Mouse (Mus musculus): ENCODE measurements around the gene Wdr70.

Wdr70 gene

DNA sequence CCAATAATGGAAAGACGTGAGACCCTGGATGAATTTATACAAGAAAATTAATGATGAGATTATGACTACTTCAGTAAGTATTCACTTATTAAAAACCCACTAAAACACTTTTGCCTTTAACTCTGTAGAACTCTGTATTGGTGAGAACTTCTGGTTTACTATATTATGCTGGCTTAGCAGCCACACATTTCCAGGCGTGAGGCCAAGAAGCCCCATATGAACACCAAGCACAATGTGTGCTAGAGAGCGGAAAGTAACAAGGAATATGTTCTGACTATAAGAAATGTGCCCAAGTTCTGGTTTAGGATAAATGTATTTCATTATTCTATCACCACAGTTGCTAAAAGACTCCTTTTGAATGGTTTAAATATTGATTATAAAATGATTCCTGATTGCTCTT lies 68.4 kb downstream of the Wdr70 start:
- no peak for DNase-seq (ENCODE audit: low spot score)

DNA sequence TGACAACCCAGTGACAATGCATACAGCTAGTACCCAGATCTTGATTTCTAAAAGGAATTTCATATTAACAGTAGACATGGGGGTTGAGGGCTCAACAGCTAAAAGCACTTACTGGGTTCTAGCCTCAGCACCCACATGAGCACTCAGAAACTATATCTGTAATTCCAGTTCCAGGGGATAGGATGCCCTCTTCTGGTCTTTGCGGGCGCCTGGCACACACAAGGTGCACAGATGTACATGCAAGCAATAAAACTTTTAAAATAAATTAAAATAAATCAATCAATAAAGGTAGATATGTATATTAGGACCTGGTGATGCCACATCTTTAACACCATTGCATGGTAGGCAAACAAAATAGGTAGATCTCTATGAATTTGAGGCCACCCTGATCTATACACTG lies 71.5 kb downstream of the Wdr70 start:
- no peak for DNase-seq (ENCODE audit: low spot score)

DNA sequence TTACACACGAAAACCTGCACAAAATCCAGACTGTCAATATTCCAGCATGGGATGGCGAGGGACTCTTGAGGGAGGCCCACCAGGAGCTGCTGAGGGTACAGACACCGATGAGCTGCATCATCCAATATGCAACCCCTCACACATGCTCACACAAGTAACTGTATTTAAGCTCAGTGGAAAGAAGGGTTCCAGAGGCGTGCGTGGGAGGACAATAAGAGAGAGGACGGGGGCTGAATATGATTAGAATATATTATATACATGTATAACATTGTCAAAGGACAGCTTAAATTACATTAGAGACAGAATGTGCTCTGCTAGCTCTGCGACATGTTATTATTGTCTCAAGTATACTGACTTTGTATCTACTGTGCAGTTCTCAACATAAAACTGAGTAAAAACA lies 87.6 kb downstream of the Wdr70 start:
- no peak for DNase-seq (ENCODE audit: low spot score)

DNA sequence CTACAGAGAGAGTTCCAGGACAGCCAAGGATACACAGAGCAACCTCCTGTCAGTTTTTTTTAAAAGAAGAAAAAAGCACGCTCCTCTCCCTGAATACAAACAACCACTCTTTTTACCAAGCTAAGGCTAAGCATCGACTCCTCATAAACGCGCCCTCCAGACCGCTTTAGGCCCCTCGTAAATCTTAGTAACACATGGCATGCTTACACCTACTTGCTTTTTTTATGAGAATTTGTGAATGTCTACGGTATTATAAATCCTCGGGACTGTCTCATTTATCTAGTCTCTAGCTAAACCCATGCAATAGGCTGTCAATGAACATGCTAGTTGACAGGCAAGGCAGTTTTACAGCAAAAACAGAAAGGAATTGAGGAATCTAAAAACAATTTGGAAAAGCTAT lies 91.6 kb downstream of the Wdr70 start:
- no peak for DNase-seq (ENCODE audit: low spot score)

DNA sequence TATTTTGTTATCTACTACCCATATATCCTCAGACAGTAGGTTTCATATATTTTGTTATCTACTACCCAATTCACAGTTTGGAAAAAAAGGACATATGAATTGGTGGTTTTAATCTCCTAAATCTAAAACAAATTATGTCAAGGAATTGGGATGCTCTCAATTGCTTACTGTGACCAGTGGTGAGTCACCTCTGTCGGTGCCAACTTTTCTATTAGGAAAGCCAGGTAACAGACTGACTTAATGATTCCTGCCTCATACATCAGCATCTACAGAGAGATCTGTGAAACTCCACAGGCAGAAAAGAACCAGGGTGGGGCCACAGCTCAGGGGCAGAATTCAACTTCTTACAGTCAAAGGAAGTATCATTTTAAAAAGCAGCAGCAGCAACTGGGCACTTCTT lies 93.0 kb downstream of the Wdr70 start:
- no peak for DNase-seq (ENCODE audit: low spot score)

DNA sequence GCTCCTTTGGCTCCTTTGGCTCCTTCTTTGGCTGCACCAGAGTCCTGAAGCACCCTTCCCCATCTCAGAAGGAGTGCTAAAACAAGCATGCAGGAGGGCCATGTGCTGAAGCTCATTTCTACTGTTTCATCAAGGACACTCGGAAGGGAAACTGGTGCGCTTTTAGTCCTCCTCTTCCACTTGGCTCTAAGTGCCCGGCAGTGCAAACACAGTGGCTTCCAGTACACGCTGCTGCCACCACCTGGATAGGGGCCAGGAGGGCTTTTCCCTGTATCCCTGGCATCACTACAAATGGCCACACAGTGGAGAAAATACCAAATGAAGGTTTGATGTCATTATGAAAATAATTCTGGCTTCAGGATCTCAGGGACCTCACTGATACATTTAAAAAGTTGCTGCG lies 93.5 kb downstream of the Wdr70 start:
- no peak for DNase-seq (ENCODE audit: low spot score)

DNA sequence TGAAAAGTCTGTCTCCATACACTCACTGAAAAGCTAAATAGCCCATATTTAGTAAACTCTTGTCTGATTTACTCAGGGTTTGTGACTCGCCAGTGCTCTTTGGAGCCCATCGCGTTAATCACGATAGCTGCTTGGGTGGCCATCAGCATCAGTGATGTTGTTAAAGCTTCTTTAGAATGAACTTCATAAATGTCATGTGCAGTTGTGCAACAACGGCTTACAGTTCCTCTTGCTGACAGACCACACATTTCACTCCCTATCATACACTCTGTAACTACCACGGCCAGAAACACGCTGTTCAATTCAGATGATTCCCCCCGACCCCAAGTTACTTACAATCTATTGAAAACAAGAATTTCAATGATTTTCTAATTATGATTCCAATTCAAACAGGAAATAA lies 95.2 kb downstream of the Wdr70 start:
- DNase-seq (ENCODE audit: low spot score), result no peak

DNA sequence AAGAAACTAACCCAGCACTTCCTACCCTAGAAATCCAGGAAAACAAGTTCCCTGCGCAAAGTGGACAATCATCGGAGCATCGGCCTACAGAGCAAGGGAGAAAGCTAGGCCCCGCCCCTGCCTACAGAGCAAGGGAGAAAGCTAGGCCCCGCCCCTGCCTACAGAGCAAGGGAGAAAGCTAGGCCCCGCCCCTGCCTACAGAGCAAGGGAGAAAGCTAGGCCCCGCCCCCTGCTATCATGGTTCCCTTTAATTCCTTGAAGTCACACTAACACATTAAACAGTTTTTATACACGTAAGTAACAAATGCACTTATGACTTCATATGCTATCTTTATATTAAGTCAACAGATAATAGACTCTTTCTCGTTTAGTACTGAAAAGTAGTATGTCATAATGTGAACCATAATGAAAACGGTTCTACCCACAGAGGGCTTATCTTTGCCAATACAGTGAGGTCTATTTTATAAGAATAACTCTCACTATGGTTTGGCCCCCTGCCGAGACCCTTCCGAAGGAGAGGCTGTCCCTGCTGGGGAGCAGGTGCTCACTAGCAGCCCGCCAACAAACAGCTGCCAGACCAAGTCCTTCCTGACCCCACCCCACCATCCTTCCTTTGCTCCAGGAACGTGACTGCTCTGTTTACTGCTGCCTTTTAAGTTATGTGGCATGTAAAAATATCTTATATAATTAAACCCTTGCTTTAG lies 100.0 kb downstream of the Wdr70 start:
- DNase-seq (ENCODE audit: low spot score), result peak; percentile 24

DNA sequence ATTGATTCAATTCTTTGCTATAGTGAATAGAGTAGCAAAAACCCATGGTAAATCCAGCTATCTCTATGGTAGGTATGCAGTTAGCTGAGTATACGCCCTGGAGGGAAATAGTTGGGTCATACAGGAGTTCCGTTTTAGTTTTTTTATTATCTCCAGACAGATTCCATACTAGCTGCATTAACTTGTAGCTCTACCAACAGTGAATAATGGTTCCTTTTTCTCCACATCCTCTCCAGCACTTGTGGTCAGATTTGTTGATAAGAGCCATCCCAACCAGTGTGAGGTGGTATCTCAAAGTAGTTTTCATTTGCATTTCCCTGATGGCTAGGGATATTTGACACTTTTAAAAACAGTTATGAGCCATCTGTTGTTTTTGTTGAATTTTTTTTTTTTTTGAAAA lies 100.9 kb downstream of the Wdr70 start:
- DNase-seq (ENCODE audit: low spot score), result no peak

DNA sequence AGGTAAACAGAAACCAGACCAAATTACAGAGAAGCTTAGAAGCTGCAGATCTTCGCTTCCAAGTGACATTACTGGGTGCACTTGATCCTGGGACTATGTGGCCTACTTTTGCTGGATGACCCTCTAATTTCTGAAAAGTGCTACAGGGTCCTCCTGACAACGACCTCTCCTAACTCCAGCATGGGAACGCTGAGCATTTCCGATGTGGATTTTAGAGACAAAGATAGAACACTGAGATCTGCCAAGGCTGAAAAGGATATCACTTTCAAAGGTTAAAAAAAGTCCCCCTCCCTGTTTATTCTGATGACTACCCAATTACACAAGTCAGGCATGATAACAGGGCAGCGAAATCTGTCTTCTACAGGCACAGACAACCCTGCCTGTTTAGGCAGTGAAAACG lies 105.3 kb downstream of the Wdr70 start:
- DNase-seq (ENCODE audit: low spot score), result no peak

DNA sequence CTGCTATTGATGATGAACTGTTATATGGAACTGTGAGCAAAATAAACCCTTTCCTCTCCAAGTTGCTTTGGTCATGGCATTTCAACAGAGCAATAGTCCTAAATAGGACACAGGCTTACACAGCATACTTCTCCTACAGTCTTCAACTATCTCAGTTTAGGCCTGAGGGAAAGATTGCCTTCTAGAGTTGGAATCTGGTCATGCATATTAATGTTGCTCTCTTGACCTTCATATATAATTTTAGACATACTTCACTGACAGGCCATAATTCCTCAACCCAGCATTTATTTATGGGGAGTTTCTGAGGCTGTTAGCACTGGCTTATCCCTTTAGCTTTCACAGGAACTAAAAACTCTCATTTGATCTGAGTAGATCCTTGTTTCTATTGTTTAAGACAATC lies 108.9 kb downstream of the Wdr70 start:
- no peak for DNase-seq (ENCODE audit: low spot score)

DNA sequence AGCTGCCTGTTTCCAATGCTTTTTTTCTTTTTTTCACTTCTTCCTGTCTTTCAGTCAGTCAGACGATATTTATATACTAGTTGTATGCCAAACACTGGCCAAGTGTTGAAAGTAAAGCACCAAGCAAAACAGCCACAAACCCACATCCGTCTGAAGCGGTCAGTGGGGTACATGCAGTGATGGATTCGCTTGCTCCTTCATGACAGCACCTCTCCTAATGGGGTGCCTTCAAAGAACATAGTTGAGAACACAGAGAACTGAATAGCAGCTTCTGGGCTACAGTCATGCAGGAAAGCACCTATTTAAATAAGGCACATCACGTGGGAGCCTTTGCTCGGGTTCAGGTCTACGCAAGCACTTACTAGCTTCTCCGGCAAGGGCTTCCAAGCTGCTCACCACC lies 111.6 kb downstream of the Wdr70 start:
- DNase-seq (ENCODE audit: low spot score), result peak; percentile 63

DNA sequence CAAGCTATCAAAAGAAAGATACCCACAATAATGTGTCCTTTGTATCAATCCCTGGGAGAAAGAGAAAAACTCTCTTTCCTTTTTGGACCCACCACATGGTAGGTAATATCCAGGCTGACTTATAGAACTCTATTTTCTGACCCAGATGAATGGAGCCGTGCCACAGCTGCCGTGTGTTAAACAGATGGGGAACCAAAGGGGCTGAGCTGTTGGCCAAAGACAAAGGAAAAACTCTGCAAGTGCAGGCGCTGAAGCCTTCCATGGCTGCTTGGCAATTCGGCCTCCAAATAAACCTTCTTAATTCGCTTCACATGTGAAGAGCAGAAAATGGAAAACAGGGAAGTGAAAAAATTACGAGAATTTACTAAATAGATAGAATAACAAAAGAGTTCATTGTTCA lies 112.7 kb downstream of the Wdr70 start:
- no peak for DNase-seq (ENCODE audit: low spot score)

DNA sequence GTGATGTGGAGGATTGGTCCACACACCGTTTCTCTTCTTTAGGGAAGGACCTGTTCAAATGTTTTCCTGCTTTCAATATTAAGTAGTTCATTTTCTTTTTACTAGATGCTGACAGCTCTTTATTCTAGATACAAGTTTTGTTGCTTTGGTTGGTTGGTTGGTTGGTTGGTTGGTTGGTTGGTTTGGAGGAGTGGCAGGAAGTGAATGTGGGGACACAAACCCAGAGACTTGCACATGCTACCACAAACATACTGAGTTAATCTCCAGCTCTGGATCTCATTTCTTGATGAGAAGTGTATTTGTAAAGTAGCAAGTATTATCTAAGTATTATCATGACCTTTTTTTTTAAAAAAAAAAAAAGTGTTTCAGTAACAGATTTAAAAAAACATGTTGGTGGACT lies 120.4 kb downstream of the Wdr70 start:
- DNase-seq (ENCODE audit: low spot score), result peak; percentile 10

DNA sequence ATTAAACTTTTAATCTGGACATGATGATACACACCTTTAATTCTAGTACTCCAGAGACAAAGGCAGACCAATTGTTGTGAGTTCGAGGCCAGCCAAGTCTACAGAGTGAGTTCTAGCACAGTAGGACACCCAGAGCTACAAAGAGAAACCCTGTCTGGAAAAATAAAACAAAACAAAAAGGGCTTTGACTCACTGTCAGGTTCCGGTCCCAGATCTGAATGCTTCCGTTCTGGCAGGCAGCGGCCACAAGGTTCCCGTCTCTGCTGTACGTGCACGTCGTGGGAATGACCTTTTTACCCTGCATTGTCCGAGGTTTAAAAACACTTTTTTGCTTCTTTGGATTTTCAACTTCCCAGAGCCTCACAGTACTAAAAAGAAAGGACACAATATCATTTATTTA lies 122.2 kb downstream of the Wdr70 start:
- DNase-seq (ENCODE audit: low spot score), result no peak

DNA sequence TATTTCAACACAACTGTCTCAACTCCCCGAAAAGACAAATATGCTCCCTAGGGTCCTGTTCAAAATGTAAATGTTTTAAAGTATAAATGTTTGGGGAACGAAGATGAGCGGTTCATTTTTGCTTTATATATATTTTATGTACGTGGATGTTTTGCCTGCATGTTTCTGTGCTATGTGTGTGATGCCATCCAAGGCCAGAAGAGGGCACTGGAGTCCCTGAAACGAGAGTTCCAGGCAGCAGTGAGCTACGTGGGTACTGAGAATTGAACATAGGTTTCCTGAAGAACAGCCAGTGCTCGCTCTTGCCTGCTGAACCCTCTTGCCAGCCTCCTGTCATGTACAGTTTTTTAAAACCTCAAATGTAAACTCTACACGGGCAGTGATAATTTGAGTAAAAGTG lies 124.6 kb downstream of the Wdr70 start:
- DNase-seq (ENCODE audit: low spot score), result no peak

DNA sequence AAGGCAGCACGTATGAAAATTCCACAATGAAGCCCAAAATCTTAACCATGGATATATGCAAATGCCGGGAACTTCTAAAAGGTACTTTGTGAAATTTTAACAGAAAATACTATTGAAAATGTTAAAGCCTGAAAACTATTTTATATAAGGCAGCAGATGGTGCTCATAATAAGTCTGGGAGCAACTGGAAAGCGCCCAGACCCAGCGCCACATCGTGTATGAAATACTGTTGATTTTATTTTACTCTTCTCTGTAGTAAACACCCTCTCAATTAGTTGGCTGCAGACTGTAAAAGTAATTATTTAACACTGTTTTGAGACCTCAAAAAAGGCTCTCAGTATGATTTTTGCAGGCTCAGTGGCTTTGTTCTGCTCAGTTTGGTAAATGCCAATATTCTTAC lies 126.5 kb downstream of the Wdr70 start:
- no peak for DNase-seq (ENCODE audit: low spot score)

DNA sequence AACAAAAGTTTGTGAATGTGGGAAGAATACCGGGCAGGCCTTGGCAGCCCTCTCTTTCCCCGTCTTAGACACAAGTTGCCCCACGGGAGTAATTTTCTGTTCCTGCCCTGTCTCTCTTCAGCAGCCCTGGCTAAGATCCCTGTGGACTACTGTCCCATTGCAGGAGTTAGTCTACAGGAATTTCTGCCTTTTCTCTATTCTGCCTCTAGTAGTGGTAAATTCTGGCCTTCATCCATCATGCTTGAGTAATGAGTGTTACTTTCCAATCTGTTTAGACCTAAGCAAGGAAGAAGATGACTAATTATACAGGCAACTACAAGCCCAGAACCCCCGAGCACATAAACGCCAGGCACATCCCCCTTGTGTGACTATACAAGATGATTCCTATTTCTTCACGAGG lies 136.2 kb downstream of the Wdr70 start:
- DNase-seq (ENCODE audit: low spot score), result no peak

DNA sequence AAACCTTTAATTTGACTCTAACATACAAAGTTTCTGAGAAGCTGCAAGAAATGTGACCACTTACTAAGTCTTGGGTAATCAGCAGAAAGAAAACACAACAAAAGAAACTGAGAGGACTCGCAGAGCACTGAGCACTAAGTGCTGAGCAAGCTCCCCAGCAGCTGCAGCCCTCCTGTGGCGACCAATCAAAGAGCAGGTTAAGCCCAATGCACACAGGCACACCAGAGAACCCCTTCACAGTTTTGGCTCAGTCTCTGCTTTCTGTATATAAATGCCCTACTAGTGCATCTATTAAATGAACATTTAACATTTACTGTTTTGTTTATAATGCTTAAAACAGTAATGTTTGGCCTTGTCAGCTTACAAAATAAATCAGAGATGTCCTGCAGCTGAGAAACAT lies 137.5 kb downstream of the Wdr70 start:
- DNase-seq (ENCODE audit: low spot score), result no peak

DNA sequence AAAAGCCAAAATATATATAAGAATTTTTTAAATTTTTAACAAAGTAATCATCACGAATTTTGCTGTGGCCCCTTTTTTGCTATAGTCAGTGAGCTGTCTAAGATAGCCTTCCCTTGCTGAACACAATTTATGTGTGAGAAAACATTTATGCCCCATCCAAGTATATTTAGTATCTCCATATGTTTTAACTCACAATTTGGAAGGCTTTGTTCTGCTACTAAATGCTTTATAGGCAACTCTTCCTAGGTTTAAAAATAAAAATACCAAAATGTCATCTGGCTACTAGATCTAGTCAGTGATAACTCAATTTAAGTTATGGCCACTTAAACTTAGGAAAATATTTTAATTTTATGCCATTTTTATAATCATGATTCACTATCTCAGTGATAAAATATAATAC lies 142.1 kb downstream of the Wdr70 start:
- DNase-seq (ENCODE audit: low spot score), result no peak

DNA sequence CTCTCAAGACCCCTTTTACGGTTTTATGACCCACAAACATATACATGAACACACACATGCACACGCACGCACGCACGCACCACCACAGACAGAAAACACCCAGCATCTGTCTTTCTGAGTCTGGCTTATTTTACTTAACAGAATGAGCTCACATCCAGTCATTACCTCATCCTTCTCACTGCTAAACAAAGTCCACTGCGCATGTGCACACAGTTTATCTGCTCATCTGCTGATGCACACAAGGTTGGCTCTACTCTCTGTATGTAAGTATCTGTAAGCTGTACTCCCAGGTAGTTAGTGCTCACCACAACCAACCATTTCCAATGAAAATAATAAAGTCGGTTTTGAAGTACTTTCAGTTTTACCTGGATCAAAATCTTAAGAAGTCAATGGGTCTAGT lies 148.4 kb downstream of the Wdr70 start:
- DNase-seq (ENCODE audit: low spot score), result no peak

DNA sequence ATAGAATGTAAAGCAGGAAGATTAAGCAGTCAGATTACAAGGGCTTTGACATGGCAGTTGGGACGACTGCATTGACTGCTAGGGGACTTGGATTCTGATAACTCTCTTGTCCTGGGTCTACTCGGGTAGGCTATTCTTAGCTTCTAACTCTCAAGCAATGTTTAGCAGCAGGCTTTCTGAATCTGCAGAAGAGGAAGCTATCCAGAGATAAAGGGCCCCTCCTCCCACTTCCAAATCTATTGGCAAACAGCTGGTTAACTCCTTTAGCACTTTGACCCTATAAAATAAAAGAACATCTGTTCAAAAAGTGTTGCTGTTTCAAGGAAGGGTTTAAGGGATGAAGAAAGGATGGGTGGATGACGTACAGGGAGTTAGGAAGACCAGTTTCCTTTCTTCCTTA lies 157.3 kb downstream of the Wdr70 start:
- DNase-seq (ENCODE audit: low spot score), result no peak

DNA sequence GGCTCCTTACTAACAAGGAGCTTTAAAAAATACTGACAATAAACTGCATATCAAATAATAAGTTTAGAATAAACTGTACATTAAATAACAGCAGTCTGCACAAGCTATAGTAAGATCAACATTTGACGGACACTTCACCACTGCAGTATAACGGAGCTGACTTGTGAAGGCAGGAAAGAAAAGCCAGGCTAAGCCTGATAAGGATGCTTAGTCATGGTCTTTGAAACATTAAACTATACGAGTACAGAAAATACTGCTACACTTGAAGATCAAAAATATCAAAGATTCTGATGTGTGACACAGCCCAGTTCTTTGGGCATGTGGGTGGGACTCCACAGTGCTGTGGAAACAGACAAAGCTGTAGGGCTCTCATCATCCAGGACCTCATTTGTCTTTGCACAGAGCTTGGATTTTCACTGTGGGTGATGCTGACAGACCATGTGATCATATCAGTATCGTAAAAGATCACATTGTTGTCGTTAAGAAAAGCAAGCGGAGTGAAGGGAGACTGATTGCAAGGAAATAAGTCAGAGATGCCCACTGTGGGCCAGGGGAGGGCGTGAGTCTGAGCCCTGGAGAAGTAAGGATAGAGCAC lies 163.3 kb downstream of the Wdr70 start:
- no peak for DNase-seq (ENCODE audit: low spot score)

DNA sequence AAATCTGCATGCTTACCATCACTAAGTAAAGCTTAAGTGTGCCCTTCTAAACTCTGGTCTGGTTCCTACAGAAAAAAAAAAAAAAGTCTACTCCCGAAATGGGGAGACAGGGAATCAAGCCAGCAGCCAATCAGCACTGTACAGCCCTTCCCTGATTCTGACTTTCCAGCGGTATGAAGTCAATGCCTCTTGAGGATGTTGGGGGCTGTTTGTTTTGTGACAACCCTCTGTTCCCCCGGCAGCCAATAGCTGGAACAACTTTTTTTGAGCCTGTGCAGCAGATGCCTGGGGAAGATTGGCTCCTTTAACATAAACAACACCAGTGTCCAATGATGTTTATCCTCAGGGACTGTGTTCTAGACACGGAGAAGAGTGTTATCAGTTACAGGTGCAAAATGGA lies 164.4 kb downstream of the Wdr70 start:
- no peak for DNase-seq (ENCODE audit: low spot score)
